Mouse (Mus musculus) limb, embryonic 14.5 days (tissue): ENCODE results near the gene Tnni1. TPM values are rescaled to one million over a fixed set of nuclear protein-coding genes. Genes with fewer than 3 reads are reported as not detected.
A peak's percentile ranks its signal among the peaks of the same experiment; 100 is the strongest.

Experiments used
- ATAC-seq: fragments of 200-750 bp; cut with Nextera tagmentation; 2 replicates; pipeline ENCODE4 v1.8.0; 2017; ENCODE audit warnings: low read depth, moderate number of reproducible peaks, moderate TSS enrichment; ENCODE audit not compliant: low FRiP score
- DNase-seq: peaks from one replicate; pipeline ENCODE4 v3.0.0-alpha.2; 2015; ENCODE audit warnings: low spot score
- H3K27ac ChIP-seq: fragments of 300-500 bp; sonication (generic); replicated peaks from 2 replicates; pipeline ENCODE4 v1.5.1; 2014; ENCODE audit warnings: low read depth, mild to moderate bottlenecking, low read length, moderate library complexity, mixed read lengths
- H3K27me3 ChIP-seq: fragments of 300-500 bp; sonication (generic); 2 replicates; pipeline ENCODE4 v1.6.1; 2014; ENCODE audit warnings: low read length, mixed read lengths; ENCODE audit not compliant: control insufficient read depth, insufficient read depth
- H3K36me3 ChIP-seq: fragments of 300-500 bp; sonication (generic); 2 replicates; pipeline ENCODE4 v1.6.1; 2014; ENCODE audit warnings: mild to moderate bottlenecking, low read length, moderate library complexity, mixed read lengths; ENCODE audit not compliant: control insufficient read depth, insufficient read depth
- H3K4me1 ChIP-seq: fragments of 300-500 bp; sonication (generic); 2 replicates; pipeline ENCODE4 v1.6.1; 2014; ENCODE audit warnings: antibody characterized with exemption, low read length, mixed read lengths; ENCODE audit not compliant: control insufficient read depth, insufficient read depth
- H3K4me2 ChIP-seq: fragments of 300-500 bp; sonication (generic); replicated peaks from 2 replicates; pipeline ENCODE4 v1.6.1; 2014; ENCODE audit warnings: low read depth, mild to moderate bottlenecking, low read length, moderate library complexity; ENCODE audit not compliant: severe bottlenecking
- H3K4me3 ChIP-seq: fragments of 300-500 bp; sonication (generic); replicated peaks from 2 replicates; pipeline ENCODE4 v1.5.1; 2014; ENCODE audit warnings: low read length
- H3K9ac ChIP-seq: fragments of 300-500 bp; sonication (generic); 2 replicates; pipeline ENCODE4 v1.6.1; 2014; ENCODE audit warnings: mild to moderate bottlenecking, low read depth, low read length, moderate library complexity; ENCODE audit not compliant: severe bottlenecking
- H3K9me3 ChIP-seq: fragments of 300-500 bp; sonication (generic); 2 replicates; pipeline ENCODE4 v1.6.1; 2016; ENCODE audit warnings: low read length; ENCODE audit not compliant: control insufficient read depth
- POLR2A ChIP-seq: fragments of 200-500 bp; IDR thresholded peaks from 2 replicates; pipeline ENCODE4 v1.8.0; 2012; ENCODE audit warnings: inconsistent platforms, mild to moderate bottlenecking, moderate library complexity, borderline replicate concordance; ENCODE audit not compliant: insufficient read depth, insufficient read length; ENCODE audit errors: extremely low read depth
- WGBS: fragments of 180-500 bp; shearing (Covaris S2); extraction: QIAGEN DNeasy Blood & Tissue Kit; methylation state at CpG from one replicate; pipeline ENCODE4 v1.1.7; 2014; 5-methylcytosine and 5-hydroxymethylcytosine counted together
- polyA plus RNA-seq, 2 experiments: library from polyadenylated mRNA; depleted of rRNA in 1 of 2; stranded (reverse) in 1 of 2; unstranded in 1 of 2; fragments of >200 nt; fragmentation: Nextera tagmentation in 1 of 2; extraction: Ambion mirVana in 1 of 2; gene quantifications; 2 replicates each; pipeline versions ENCODE4 v1.2.1 to v1.2.3; 2012 to 2014

Tnni1 gene
- polyA plus RNA-seq, 2 experiments: 357 to 419 TPM

DNA sequence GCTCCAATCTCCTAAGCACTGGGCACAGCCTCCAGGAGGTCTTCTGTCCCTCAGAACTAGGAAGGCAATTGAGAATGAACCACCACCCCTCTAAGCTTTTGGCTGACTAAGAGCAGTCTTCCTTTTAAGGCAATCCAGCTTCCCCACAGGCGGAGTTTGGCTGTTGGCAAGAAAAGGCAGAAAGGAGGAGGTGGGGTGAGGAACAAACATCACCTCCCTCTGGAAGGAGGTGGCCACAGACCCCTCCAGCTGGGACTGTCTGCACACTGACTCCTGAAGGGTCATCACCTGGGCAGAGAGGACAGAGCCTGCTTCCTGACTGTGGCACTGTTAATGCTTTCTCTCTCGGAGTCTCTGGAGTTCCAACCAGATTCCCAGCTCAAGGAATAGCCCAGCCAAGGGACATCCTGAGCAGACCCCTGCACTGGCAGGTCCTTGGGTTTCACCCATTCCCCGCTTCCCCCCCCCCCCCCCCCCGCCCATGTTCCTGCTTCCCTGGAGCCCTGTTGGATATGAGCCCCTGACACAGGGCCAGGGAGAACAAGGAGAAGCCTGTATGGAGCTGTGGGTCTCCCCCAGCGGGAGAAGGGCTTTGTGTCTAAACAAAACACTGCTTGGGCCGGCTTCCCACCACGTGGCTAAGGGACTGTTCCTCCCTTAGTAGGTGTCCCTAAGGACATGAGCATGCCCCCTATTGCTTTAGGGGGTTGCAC lies 44.9 kb upstream of the Tnni1 start:
- peaks cover 66% of the 10 kb centered on the region for H3K4me1 ChIP-seq
- H3K9ac ChIP-seq: no peak overlapping the region
- no peaks in the 10 kb centered on the region for H3K9me3 ChIP-seq
- TF ChIP-seq POLR2A: no peak
- H3K4me2 ChIP-seq: peak overlapping the region; percentile 7; the same call in 1 of the 2 replicates
- no peak overlapping the region for H3K4me3 ChIP-seq
- no peaks in the 10 kb centered on the region for H3K27me3 ChIP-seq
- 0 out of 2 replicates have a peak overlapping the region, but pooled peaks have one; percentile 9 for H3K27ac ChIP-seq
- DNase-seq (peak; percentile 39), ATAC-seq (no peak)
- WGBS: 30% methylated on average over 5 of the region's 7 CpGs
- H3K36me3 ChIP-seq: no peaks in the 10 kb centered on the region

DNA sequence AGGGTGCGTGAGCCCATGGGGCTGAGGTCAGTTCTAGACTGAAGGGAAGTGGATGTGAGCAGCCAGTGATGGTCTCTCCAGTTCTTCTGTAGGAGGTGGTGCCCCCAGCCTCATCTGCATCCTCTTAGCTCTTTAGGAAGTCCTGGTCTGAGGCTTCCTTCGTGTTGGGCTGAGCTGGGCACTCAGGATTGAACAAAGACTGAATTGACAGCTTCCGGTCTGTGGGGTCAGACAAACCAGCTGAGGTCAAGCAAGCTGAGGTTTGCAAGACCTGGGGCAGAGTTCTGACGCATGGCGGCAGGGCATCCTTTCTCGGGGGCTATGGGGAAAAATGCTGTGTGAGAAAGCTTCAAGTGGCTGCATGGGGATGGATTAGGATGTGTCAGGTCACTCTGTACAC lies 43.8 kb upstream of the Tnni1 start:
- no peaks in the 10 kb centered on the region for H3K9me3 ChIP-seq
- no peak overlapping the region for H3K4me2 ChIP-seq
- ATAC-seq (no peak), DNase-seq (no peak)
- TF ChIP-seq POLR2A: no peak
- no peak overlapping the region for H3K27ac ChIP-seq
- H3K9ac ChIP-seq: no peak overlapping the region
- H3K4me3 ChIP-seq: no peak overlapping the region
- H3K27me3 ChIP-seq: no peaks in the 10 kb centered on the region
- 38% methylated on average over 6 of the region's 6 CpGs for WGBS
- H3K36me3 ChIP-seq: no peaks in the 10 kb centered on the region
- peaks cover 63% of the 10 kb centered on the region for H3K4me1 ChIP-seq

DNA sequence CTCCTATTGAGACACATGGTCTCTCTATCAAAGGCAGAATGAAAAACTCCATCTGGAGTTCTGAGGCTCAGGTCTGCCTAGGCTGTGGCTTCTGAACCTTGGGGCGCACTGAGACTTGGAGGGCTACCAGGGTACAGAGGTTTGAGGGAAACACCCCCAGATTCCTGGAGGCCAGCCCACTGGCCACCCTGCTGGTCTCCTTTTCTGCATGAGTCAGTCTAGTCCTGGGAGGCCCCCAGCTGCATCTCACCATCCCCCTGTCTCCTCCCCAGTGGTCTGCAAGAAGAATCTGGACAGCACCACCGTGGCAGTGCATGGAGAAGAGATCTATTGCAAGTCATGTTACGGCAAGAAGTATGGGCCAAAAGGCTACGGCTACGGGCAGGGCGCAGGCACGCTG lies 34.2 kb upstream of the Tnni1 start:
- peaks cover 46% of the 10 kb centered on the region for H3K36me3 ChIP-seq
- H3K27me3 ChIP-seq: no peaks in the 10 kb centered on the region
- 87% methylated on average over 7 of the region's 7 CpGs for WGBS
- H3K4me1 ChIP-seq: peaks cover 13% of the 10 kb centered on the region
- no peak for ATAC-seq
- H3K9ac ChIP-seq: no peak overlapping the region
- no peak for TF ChIP-seq POLR2A
- DNase-seq: no peak
- no peak overlapping the region for H3K4me2 ChIP-seq
- no peak overlapping the region for H3K27ac ChIP-seq
- H3K9me3 ChIP-seq: no peaks in the 10 kb centered on the region
- no peak overlapping the region for H3K4me3 ChIP-seq

DNA sequence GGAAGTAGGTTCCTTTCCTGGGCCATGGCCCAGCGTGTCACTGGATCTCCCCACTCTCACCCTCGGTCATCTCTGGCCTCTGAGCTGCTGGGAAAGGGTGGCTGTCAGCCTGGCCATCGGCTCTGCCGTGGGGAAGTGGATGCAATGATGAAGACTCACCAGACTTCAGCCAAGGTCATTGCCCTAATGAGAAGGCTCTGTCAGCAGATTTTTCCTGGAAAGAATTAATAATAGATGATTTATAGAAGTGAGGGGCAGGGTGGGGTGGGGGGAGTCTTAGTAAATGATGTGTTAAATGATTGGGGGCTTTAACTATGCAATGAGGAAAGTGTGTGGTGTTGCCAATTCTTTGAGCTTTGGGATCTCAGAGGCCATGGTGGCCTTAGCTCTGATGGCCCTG lies 33.0 kb upstream of the Tnni1 start:
- no peak overlapping the region for H3K4me3 ChIP-seq
- H3K27me3 ChIP-seq: no peaks in the 10 kb centered on the region
- no peak overlapping the region for H3K9ac ChIP-seq
- DNase-seq: no peak
- H3K27ac ChIP-seq: no peak overlapping the region
- ATAC-seq: no peak
- peaks cover 52% of the 10 kb centered on the region for H3K36me3 ChIP-seq
- H3K4me1 ChIP-seq: peaks cover 6% of the 10 kb centered on the region
- no peaks in the 10 kb centered on the region for H3K9me3 ChIP-seq
- 86% methylated on average over 4 of the region's 4 CpGs for WGBS
- TF ChIP-seq POLR2A: no peak
- H3K4me2 ChIP-seq: no peak overlapping the region

DNA sequence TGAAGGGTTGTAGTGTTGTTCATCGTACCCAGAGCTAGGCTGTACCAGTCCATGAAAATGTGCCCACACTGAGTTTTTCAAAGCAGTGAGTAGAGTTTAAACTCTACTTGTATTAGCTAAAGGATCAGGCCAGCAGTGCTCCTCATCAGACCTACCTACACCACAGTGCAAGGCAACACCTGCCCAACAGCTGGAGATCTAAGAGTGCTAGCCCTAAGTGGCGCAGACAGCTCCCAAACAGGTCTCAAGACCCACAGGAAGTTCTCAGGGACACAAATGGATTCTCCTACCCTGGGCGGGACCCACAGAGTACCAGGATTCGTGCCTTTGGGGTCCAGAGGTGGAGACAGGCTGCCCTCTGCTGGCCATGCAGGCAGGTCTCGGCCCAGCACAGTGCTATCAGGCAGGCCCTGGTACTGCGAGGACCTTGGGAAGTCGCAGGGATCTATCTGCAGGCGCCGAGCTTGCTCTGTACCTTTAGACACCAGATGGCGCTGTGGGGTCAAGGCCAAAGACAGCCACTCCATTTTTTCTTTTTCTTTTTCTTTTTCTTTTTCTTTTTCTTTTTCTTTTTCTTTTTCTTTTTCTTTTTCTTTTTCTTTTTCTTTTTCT lies 26.4 kb upstream of the Tnni1 start:
- Histone ChIP-seq H3K9me3 (no peaks in the 10 kb centered on the region), H3K27ac (no peak overlapping the region), H3K27me3 (no peaks in the 10 kb centered on the region), H3K36me3 (peaks cover 32% of the 10 kb centered on the region), H3K4me1 (0 out of 2 replicates have a peak, but pooled peaks cover 2% of the 10 kb centered on the region), H3K4me2 (no peak overlapping the region), H3K4me3 (no peak overlapping the region), H3K9ac (no peak overlapping the region)
- no peak for TF ChIP-seq POLR2A
- WGBS: 10% methylated on average over 10 of the region's 10 CpGs
- DNase-seq (peak; percentile 94), ATAC-seq (peak; percentile 97)
